Mouse (Mus musculus) left cerebral cortex, postnatal 36 days (tissue): Measurements from ENCODE around the gene Fam69a. TPM values are rescaled to one million over a fixed set of nuclear protein-coding genes. Genes with fewer than 3 reads are reported as not detected.
"Not testable (repeated sequence)": the region's sequence is repeated elsewhere in the genome, so short reads cannot be mapped to it uniquely, and the experiment has no call there.

ENCODE experiments used
- DNase-seq, 2 experiments: peaks; one replicate each; pipeline ENCODE4 v3.0.0; 2021 to 2022; ENCODE audit warnings: low spot score in 2 of 2, mixed read lengths in 1 of 2
- intact Hi-C: fragments of 180-260 bp; cut with DNase I; formaldehyde crosslinking; loops from one replicate; pipeline ENCODE4 v1.15.1; 2025
- total RNA-seq, 2 experiments: library from RNA; stranded (reverse); gene quantifications; 2 replicates each; pipeline ENCODE4 v1.2.3; 2021

Fam69a gene
- total RNA-seq, 2 experiments from 2014 or later = 26.2 to 33.0 TPM

GRCm38 (mm10) chr5:107921400-107922252 is 65.3 kb downstream of the Fam69a start:
- DNase-seq = no peak
- intact Hi-C loops = loop anchor here (5.0 kb wide), 2 partner anchors 66 to 81 kb away; partner anchors contain the start of gene Fam69a

- intact Hi-C loops = no loop called here
- no peak for DNase-seq
Measured at GRCm38 (mm10) chr5:107915280-107915679, 71.6 kb downstream of the Fam69a start.

- intact Hi-C loops = no loop called here
- no peak for DNase-seq
Measured at GRCm38 (mm10) chr5:107911012-107911411, 75.9 kb downstream of the Fam69a start.

GRCm38 (mm10) chr5:107910084-107910616 is 76.7 kb downstream of the Fam69a start:
- intact Hi-C loops = no loop called here

GRCm38 (mm10) chr5:107909668-107910067 is 77.2 kb downstream of the Fam69a start:
- DNase-seq = no peak
- intact Hi-C loops = no loop called here

More at GRCm38 (mm10) chr5:107910084-107910616, 76.7 kb downstream of the Fam69a start:
- DNase-seq = no peak

GRCm38 (mm10) chr5:107908514-107909110 is 78.3 kb downstream of the Fam69a start:
- no peak for DNase-seq
- intact Hi-C loops = no loop called here

- intact Hi-C loops = no loop called here
- DNase-seq = no peak
Measured at GRCm38 (mm10) chr5:107904325-107904724, 82.6 kb downstream of the Fam69a start.

GRCm38 (mm10) chr5:107901014-107901615 is 85.8 kb downstream of the Fam69a start:
- intact Hi-C loops = loop anchor here (2.0 kb wide), 1 partner anchor 32 kb away; no protein-coding TSS in a partner anchor
- DNase-seq = no peak

GRCm38 (mm10) chr5:107900206-107901013 is 86.5 kb downstream of the Fam69a start, which contains the start of gene Rpl5:
Gene Rpl5, plus strand, starts transcription at chr5:107900502.
- peak; percentile 96 for DNase-seq
- intact Hi-C loops = loop anchor here (2.0 kb wide), 1 partner anchor 32 kb away; no protein-coding TSS in a partner anchor

GRCm38 (mm10) chr5:107896265-107896664 is 90.6 kb downstream of the Fam69a start:
- intact Hi-C loops = no loop called here
- no peak for DNase-seq

GRCm38 (mm10) chr5:107894676-107895075 is 92.2 kb downstream of the Fam69a start:
- no peak for DNase-seq
- intact Hi-C loops = loop anchor here (5.0 kb wide), 2 partner anchors 107 to 282 kb away; no protein-coding TSS in a partner anchor

- intact Hi-C loops = loop anchor here (5.0 kb wide), 2 partner anchors 104 to 279 kb away; no protein-coding TSS in a partner anchor
Measured at GRCm38 (mm10) chr5:107891515-107891914, 95.4 kb downstream of the Fam69a start.

GRCm38 (mm10) chr5:107889994-107890888 is 96.6 kb downstream of the Fam69a start:
- DNase-seq = no peak
- intact Hi-C loops = loop anchor here (5.0 kb wide), 2 partner anchors 103 to 278 kb away; no protein-coding TSS in a partner anchor

More at GRCm38 (mm10) chr5:107891515-107891914, 95.4 kb downstream of the Fam69a start:
- DNase-seq = not testable (repeated sequence)

GRCm38 (mm10) chr5:107880710-107881109 is 106.2 kb downstream of the Fam69a start:
- no peak for DNase-seq
- intact Hi-C loops = no loop called here

- intact Hi-C loops = no loop called here
- no peak for DNase-seq
Measured at GRCm38 (mm10) chr5:107877053-107877452, 109.8 kb downstream of the Fam69a start.

GRCm38 (mm10) chr5:107875261-107875611 is 111.6 kb downstream of the Fam69a start:
- intact Hi-C loops = no loop called here
- no peak for DNase-seq

GRCm38 (mm10) chr5:107874561-107875260 is 112.2 kb downstream of the Fam69a start, which contains the start of gene Evi5:
Gene Evi5, minus strand, starts transcription at chr5:107875107.
- DNase-seq = no peak
- intact Hi-C loops = no loop called here
